Mouse (Mus musculus) liver, postnatal 0 days (tissue): Measurements from ENCODE around the gene Tbc1d14.

Experiments
- CTCF ChIP-seq: sonication (generic); IDR thresholded peaks from 2 replicates; pipeline ENCODE4 v1.5.1; 2016; ENCODE audit warnings: antibody characterized with exemption, low read depth
- EP300 ChIP-seq: IDR thresholded peaks from 2 replicates; pipeline ENCODE4 v1.6.1; 2016; ENCODE audit warnings: antibody characterized with exemption, low read depth, mild to moderate bottlenecking

DNA sequence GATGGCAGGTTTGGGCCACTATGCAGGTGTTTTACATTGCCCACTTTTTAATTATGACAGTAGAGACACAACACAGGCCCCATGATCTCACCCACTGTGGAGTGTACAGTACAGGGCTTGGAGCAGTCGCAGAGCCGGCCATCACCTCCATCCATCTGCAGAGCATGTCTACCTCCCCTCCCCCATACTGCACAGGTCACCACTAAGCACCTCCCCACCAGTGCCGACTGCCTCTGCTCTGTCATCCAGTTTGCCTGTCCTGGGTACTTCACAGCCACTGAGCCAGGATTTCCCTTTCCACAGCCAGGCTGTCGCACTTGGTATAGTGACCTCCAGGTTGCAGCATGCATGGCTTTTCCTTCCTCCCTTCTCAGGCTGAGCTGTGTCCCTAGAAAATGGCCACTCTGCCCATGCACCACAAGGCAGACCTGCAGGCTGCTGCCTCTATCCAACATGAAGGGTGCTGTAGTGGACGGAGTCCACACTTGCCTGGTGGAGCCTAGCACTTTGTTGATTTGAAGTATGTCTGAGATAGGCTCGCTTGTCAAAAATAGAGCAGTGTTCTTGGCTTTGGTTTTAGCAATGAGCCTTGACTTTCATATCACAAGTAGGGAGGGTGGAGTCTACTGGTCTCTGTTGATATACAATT lies 143.2 kb downstream of the Tbc1d14 start:
- TF ChIP-seq CTCF (no peak), EP300 (no peak)
